Mouse (Mus musculus): ENCODE measurements at regions not wholly inside any gene's neighbourhood (a gene's known extent, or its start where the extent isn't known, plus 50 kb on each side); places are given as distances from the start of the nearest gene placed in this dataset.
A peak's percentile ranks its signal among the peaks of the same experiment; 100 is the strongest.

GRCm38 (mm10) chr8:116115811-116116372, 388.9 kb upstream of the Dynlrb2 start:
- peak; percentile 25 for DNase-seq

- DNase-seq = no peak
Measured at GRCm38 (mm10) chr8:116114978-116115377, 389.8 kb upstream of the Dynlrb2 start.

GRCm38 (mm10) chr8:116114502-116114901, 390.3 kb upstream of the Dynlrb2 start:
- no peak for DNase-seq

GRCm38 (mm10) chr8:116111168-116111567, 393.6 kb upstream of the Dynlrb2 start:
- DNase-seq = peak; percentile 12

GRCm38 (mm10) chr8:116096666-116097065, 389.1 kb upstream of the Maf start:
- DNase-seq = peak; percentile 9

DNA sequence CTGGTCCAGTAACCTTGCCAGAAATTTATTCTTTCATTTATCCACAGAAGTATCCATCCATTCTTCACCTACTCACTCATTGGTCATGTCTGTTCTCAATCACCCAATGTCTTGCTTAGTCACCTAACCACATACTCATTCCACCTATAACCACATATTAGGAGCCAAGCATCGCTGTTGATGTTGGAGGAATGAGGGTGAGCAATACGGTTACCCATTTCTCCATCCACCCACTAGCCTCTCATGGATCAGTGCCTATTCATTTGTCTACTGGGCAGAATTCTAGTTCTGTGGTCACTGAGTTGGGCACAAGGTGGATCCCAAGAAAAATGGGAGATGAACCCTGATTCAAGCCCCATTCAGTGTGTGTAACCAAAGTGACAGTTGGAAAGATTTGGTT, 375.6 kb upstream of the Maf start:
- no peak for DNase-seq

DNA sequence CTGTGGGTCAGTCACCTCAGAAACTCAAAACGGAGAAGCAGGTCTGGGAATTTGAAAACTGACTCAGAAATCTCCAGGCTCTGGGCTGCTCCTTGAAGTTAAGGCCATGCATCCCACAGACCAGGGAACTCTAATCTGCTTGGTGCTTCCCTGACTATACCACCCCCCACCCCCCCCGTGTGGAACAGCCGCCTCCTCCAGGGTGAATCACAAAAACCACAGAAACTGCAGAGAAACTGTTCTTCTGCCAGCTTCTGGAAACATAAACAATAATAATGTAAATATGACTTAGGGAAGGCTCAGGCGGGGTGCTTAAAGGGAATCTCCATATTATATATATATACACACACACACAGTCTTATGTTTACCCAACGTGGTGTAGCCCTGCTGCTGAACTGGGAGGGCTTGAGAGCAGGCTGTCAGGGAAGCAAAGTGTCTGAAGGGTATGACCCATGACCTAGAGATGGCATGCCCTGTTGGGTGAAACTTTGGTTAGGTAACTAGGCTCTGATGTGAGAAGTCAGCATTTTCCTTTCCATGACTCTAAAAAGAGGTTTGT, 371.3 kb upstream of the Maf start:
- DNase-seq = no peak

DNA sequence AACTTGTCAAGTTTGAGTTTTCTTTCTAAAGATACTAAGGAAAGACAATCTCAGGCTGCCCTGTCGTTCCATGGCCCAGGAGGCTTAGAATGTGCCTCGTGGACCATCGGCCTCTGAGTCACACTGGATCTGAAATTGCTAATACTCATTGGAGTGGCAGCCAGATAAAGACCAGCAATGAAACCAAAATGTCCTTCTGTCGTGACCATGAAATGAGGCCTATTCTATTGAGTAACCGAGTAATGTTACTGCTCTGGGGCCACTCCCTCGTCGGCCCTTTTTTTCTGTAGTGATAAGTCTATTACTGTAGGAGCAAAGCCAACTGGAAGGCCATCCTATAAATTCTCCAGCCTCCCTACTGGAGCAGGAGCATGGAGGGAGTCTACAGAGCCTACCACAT, 363.9 kb upstream of the Maf start:
- DNase-seq = no peak

DNA sequence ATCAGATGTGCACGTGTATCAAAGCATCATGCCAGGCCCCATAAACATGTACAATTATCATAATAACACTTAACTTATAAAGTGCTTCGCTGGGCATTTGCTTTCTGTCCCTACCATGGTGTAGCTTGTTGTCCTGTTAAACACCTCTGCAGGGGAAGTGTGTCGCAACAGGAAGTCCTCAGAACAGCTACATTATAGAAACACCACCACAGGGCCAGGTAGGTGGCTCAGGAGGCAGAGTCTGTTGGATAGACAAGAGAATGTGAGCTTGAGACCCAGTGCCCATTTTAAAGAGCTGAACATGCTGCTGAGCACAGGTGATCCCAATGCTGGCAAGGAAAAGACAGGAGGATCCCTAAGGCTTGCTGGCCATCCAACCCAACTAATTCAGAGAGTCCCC, 361.9 kb upstream of the Maf start:
- DNase-seq = no peak

GRCm38 (mm10) chr8:116067978-116068375, 360.4 kb upstream of the Maf start:
- no peak for DNase-seq

- DNase-seq = no peak
Measured at GRCm38 (mm10) chr8:116067182-116067977, 359.8 kb upstream of the Maf start.

DNA sequence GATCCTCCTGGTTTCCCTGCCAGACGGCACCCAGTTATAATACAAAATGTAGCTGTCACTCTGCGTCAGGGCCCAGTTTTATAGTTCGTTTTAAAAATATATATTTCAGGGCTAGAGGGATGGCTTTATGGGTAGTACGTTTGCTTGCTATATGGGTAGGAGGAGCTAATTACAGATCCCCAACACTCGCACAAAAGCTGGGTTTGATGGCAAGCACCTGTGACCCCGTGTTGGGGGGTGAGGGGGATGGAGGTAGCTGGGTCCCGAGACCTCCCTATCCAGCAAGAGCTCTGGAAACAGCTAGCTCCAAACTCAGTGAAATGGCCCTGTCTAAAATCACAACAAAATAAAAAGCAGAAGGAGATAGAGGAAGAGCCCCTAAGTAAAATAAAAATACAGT, 358.3 kb upstream of the Maf start:
- DNase-seq = no peak

DNA sequence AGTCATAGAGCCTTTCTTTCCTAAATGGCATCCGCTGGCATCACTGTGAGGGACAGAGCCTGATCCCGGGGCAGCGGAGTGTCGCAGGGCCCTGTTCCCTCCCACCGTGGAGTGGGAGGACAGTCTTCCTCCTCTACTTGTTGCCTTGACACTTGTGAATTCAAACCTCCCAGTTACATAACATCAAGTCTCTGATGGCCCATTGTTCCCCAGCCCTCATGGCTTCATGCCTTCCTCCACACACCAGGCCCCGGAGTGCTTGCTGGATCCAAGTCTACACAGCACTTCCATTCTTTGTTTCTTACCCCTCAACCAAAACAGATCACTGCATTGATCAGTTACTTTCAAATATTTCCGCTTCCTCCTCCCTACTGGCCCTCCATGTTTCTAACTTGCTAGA, 357.7 kb upstream of the Maf start:
- peak; percentile 4 for DNase-seq

GRCm38 (mm10) chr8:116064562-116064961, 357.0 kb upstream of the Maf start:
- DNase-seq = no peak

GRCm38 (mm10) chr8:116063541-116063940, 355.9 kb upstream of the Maf start:
- DNase-seq = no peak

GRCm38 (mm10) chr8:116053483-116053882, 345.9 kb upstream of the Maf start:
- peak; percentile 15 for DNase-seq

- DNase-seq = no peak
Measured at GRCm38 (mm10) chr8:116053043-116053442, 345.4 kb upstream of the Maf start.

DNA sequence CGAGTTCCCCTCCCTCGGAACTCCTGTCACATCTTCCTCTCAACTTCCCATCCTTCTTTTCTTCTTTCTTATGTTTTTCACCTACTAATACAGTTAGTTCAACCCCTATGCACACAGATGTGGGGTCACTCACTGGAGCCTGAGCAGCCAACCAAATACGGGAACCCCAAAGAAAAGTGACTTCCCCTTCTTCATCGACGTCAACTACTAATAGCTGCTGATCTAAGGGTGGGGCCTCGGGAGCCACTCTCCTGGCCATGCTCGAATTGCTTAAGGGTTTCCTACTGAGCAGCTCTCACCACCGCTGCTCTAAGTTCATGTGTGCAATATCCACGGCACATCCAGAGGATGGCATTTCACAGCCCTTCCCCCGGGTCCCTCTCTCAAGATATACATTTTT, 340.9 kb upstream of the Maf start:
- DNase-seq = no peak

DNA sequence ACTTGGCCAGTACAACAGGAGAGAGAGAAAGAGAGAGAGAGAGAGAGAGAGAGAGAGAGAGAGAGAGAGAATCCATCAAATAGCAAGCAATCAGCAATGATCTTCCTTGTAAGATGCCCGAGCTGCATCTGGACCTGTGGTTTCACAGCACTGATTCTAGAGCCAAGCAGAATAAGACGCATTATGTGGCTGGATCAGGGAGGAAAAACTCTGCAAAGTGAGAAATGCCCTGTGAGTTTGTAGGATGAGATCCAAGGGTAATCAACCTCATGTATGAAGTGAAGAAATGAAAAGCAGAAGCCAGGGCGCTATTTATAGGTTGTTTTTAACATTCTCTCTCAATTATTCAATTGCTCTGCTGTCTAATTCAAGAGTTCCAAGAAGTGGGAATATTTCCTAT, 339.3 kb upstream of the Maf start:
- DNase-seq = no peak

DNA sequence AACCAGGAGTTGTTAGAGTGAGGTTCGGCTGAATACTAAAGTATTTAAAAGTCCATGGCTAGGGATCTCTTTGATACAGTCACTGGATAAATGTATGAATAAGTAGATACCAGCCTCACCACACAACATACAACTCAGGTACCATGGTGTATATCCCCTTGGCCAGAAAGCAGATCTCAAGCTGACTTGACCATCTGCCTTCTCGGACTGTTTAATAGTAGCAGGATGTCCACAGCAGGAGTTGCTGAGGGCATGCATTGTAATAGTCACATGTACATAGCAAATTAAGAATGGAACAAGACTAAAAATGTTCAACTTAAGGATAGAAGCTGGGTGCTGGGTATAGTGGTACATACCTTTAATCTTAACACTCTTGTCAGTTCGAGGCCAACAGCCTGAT, 337.9 kb upstream of the Maf start:
- no peak for DNase-seq

- DNase-seq = no peak
Measured at GRCm38 (mm10) chr8:116043381-116043780, 335.8 kb upstream of the Maf start.

DNA sequence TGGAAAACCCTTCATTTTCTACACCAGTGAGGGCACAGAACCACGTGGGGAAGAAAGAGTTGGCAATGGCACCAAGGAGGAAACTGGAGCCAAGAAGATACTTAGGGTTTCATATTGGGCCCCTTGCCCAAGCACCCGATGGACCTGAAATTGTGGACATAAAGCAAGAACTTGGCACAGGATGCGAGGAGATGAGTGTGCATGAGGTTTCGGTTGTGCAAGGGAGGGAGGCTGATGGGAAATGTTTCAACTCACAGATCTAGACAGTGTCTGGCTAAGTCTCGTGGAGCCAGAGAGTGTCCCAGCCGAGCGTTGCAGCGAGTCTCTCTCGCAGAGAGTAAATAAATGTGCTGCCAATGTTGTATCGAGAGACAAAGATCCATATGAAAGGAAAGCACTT, 323.4 kb upstream of the Maf start:
- DNase-seq = no peak

DNA sequence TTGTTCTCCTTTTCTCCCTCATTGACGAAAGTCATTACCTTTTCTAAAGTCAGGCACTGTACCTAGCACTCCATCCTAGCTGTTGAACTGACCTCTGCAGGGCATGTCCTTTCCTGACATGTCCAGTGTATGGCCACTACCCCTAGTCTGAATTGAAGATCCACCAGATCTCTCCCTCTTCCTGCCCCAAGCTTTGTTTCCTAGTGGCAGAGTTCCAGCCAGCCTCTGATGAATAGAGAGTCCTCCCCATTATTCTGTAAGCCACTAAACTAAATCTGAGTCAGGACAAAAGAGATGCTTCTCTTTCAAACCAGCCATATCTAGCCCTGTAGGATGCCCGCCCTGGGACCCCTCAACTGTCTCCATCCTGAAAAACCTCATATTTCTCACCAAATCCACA, 317.7 kb upstream of the Maf start:
- peak; percentile 1 for DNase-seq

- DNase-seq = no peak
Measured at GRCm38 (mm10) chr8:116024811-116025210, 317.2 kb upstream of the Maf start.

DNA sequence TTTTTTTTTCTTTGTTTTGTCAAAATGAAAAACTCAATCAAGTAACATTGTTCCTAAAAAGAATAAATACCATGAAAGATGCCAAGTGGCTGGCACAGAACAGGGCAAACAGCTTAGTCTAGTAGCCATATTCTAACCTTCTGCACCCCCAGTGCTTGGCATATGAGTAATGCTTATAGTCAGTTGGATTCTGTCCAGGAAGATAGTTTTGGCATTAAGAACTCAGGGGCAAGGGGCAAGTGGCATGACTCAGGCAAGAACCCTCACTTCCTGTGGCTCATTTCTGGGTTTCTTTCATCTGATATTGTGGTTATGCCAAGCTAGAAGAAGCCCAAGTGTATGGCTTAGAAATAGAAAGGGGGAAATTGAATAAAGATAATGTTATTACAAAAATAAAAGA, 314.1 kb upstream of the Maf start:
- DNase-seq = no peak
